Mouse (Mus musculus): Measurements from ENCODE around the gene Apol7a. TPM values are rescaled to one million over a fixed set of nuclear protein-coding genes. Genes with fewer than 3 reads are reported as not detected.
"Not testable (repeated sequence)": the region's sequence is repeated elsewhere in the genome, so short reads cannot be mapped to it uniquely, and the experiment has no call there.

Gene Apol7a
- under 1 TPM; 0.39 to 0.50 TPM for total RNA-seq (2021)

DNA sequence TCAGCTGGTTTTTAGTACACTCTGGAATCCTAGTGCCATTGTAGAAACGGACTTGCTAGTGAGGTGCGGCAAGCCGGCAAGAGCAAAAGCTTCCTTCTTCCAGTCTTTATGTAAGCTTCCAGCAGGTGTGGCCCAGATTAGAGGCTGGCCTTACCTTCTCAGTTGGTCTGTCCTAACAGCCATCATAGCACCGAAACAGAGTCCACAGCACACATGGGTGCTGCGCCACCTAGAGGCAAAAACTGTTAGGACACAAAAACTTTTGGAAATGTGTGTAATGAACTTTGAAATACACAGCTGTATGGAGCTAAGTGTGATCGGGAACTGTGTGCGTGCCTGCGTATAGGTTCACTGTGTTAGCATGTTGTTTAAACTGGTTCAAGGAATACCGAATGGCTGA lies at the start of gene Apol7a:
Gene Apol7a, minus strand, starts transcription at position 84 of the 400 bp plus-strand sequence.
- DNase-seq (ENCODE audit: low spot score in 2 of 2); intact Hi-C loops (cut with DNase I): not testable (repeated sequence)

DNA sequence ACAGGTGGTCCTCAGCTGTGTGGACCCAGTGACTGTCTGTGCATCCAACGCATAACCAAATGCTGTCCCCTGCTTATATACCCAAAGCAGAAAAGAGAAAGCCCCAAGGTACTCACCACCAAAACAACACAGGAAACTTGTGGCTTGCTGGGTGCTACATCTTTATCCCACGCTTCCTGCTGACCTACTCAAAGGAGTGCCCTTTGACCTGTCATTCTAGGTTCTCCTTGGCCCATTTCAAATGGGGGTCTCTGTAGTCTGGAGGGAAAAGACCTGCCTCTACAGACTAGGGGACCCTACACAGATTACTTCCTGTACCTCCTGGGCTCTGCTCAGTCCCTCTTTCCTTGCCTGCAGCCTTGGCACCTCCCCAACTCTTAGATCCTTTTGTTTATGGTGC lies 48.5 kb upstream of the Apol7a start, which contains the start of gene Apol7b:
Gene Apol7b, minus strand, starts transcription at position 101 of the 400 bp plus-strand sequence.
- DNase-seq (ENCODE audit: low spot score in 2 of 2); intact Hi-C loops (cut with DNase I): not testable (repeated sequence)

DNA sequence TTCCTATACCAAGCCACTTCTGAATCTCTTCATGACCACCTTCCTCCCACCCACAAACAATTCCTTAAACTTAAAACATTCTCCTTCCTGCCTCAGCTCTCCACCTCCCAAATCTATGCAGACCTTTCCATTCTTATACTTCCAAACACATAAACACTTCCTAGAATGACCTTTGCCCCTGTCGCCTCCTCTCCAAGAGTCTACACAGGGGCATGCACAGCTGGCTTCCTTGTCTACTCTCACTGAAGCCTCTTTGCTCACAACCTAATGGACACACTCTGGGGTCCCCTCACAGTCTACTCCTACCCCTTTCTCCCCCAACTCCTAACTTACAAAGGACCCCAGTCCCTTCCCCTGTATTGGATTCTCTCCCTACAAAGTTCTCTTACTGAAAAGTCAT lies 46.8 kb upstream of the Apol7a start:
- intact Hi-C loops (cut with DNase I); DNase-seq (ENCODE audit: low spot score in 2 of 2): not testable (repeated sequence)

DNA sequence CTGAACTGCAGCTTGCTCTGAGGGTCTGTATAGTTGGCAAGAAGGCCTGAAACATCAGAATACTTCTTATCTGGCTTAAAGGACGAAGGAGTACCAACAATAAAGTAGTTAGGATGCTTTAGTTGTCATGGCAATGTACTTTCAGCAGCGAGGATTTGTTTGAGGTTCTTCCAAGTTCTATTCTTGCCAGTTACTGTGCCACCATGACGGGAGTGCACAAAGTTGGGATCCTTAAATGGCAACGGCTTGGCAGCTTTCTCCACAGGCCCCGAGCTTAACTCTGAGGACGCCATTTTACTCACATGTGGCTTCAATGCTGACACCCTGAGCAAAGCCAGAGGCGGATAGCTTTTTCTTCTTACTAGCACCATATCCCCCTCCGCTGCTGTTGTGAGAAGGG lies 45.8 kb upstream of the Apol7a start:
- intact Hi-C loops (cut with DNase I): not testable (repeated sequence)
- DNase-seq (ENCODE audit: low spot score in 2 of 2): peak; percentile 29 to 59

DNA sequence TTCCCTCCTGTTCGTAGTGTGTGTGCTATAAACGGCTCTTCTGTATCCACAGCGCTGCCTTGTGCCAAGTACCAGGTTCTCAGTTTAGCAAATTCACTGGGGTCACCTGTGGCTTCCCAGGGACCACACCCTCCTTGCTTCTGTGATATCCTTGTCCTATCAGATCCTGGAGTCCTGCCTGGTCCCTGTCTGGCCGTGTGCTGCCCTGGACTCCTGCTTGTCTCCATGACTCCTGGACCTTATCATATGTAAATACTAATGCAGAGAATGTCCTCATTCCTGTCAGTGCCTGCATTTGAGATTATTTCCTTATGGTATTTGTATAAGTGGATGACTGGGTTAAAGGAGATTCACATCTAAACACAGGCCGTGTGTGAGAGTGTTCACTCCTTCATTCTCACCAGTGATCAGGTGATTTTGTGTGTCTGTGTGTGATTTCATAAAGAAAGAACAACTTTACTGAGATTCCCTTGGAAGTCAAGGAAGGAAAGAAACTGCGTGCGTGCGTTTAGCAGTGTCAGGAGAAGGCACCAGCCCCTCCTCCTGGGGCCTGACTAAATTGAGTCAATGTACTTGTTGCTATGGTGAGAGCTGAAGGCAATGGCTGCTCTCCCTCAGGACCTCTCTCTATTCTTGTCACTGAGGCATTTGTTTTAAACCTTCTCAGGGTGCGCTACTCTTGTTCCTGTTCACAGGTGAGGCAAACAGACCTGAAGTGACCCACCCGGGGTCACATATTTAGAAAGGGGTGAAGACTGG lies 30.0 kb upstream of the Apol7a start:
- intact Hi-C loops (cut with DNase I): loop anchor here (10.0 kb wide), 1 partner anchor 286 kb away; no protein-coding TSS in a partner anchor
- not testable (repeated sequence) for DNase-seq (ENCODE audit: low spot score in 2 of 2)

DNA sequence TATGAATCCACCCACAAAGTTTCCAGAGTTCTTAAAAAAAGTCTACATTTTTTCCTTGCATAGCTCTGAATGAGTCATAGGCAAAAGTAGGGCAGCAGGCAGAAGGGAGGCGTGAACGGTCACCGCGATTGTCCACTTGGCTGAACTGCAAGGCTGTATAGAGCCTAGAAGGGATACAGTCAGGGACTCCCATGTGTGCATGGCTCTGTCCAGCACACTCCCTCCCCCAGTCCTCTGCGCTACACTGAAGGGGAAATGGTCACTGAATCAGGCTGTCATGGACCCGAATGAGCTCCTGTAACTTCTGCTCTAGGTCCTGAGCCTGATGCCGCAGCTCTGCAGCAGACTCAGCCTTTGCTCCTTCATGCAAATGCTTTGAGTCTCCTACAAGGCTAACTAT lies 24.0 kb upstream of the Apol7a start:
- DNase-seq (ENCODE audit: low spot score in 2 of 2): not testable (repeated sequence)
- intact Hi-C loops (cut with DNase I): loop anchor here (10.0 kb wide), 1 partner anchor 292 kb away; no protein-coding TSS in a partner anchor

DNA sequence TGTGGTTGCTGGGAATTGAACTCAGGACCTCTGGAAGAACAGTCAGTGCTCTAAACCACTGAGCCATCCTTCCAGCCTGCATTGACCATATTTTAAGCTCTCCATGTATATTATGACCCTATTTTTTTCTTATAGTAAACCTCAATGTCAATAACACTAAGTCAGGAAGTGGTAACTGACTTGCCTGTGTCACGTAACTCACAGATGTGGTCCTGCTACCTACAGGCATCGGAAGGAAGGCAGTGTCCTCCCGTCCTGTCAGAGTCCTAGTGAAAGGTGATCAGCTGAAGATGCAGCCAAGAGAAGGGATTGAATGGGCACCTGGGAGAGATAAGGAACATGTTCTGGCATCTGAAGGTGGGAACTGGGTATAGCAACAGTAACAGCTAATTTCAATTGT lies 20.7 kb upstream of the Apol7a start:
- intact Hi-C loops (cut with DNase I): loop anchor here (10.0 kb wide), 1 partner anchor 295 kb away; no protein-coding TSS in a partner anchor
- not testable (repeated sequence) for DNase-seq (ENCODE audit: low spot score in 2 of 2)

DNA sequence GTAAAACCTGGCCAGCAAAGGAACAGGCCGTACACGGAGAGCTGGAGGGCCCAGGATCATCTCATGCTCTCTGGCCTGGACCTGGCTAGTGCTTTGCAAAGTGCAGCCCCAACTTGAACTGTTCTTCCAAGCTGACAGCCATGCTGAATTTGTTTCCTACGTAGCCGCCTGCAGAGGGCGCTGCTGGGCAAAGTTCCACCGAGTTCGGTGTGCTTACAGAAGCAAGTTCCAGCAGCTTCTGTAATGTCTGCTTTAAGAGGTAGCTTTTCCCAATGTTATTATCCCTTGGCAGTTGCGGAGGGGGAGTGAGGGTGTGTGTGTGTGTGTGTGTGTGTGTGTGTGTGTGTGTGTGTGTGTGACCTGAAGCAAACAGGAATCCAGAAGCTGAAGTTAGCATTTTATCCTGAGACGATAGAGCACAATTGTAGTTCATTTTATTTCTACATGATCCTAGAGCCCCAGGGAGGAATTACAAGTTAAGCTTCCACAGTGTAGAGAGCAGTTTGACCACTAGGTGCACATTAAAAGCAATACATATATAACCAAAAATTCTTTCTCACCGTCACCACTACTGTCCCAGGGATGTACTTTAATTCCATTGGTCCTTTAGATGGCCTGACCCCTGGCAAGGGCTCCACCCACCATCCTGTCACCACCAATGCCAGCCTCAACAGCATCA lies 17.9 kb upstream of the Apol7a start:
- intact Hi-C loops (cut with DNase I); DNase-seq (ENCODE audit: low spot score in 2 of 2): not testable (repeated sequence)

DNA sequence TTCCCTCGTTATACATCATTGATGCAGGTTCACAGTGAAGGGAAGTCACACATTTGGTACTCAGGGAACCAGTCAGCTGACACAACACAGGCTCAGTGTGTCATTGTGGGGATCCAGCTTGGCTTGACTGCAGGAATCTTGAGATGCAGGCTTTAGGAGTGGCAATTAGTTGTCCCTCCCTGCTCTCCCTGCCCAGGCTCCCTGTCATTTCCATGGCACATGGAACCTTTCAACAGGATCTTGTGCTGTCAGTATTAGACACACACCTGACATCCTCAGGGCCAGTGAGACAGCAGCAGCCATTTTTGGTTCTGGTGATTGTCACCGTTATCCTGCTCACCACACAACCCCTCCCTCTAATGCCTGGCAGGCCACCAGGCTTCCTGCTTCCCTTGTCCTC lies 16.7 kb upstream of the Apol7a start:
- DNase-seq (ENCODE audit: low spot score in 2 of 2); intact Hi-C loops (cut with DNase I): not testable (repeated sequence)

DNA sequence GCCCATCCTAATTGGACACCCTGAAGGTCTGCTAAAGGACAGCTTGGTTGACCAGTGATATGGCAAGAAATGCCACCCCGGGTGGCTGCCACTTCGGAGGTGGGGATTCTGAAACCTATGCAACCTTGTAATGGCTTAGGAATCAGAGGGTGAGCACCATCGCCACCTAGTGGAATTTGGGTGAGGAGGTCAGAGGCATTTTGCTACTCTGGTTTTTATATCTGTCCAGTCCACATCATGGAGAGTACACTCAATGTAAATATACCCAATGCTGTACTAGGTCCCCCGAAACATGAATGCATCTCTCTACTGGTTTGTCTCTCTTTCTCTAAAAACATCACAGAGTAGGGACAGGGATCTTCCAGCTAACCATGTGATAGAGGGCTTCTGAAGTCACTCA lies 13.8 kb upstream of the Apol7a start:
- intact Hi-C loops (cut with DNase I); DNase-seq (ENCODE audit: low spot score in 2 of 2): not testable (repeated sequence)

DNA sequence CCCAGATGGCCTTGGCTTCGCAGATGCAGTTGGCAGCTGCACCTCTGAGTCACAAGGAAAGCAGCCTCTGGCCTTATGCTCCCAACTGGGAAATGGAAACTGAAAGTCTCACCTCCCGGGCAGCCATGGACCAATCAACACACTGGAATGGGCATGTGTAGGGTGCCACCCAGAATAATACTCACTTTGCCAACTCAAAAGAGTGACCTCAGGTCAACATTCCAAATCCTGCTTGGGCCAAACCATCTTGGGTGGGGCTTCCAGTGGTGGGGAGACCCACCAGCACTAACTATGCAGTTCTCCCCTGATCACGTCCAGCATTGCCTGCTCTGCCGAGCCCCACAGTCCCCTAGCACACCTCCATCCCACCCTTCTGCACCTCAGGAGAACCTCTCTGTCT lies 12.1 kb upstream of the Apol7a start, which contains the start of gene Apol9a:
Gene Apol9a, minus strand, starts transcription at position 101 of the 400 bp plus-strand sequence.
- DNase-seq (ENCODE audit: low spot score in 2 of 2); intact Hi-C loops (cut with DNase I): not testable (repeated sequence)

DNA sequence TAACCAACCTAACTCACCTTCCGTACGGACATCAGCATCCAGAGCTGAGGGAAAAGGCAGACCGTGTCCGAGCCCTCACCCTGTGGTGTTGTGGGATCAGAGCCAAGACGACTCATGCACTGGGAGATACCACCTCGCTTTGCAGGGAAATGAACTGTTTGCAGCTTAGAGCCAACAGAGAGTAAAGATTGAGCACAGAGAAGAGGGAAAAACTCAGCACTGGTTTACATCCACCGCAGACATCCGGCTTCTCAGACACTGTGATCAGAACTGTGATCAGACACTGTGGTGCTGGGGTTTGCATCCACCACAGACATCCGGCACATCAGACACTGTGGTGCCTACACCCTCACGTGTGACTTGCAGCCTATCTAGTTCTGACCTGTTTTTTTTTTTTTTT lies 7.5 kb upstream of the Apol7a start:
- DNase-seq (ENCODE audit: low spot score in 2 of 2): not testable (repeated sequence)
- intact Hi-C loops (cut with DNase I): loop anchor here (5.0 kb wide), 1 partner anchor 326 kb away; no protein-coding TSS in a partner anchor

DNA sequence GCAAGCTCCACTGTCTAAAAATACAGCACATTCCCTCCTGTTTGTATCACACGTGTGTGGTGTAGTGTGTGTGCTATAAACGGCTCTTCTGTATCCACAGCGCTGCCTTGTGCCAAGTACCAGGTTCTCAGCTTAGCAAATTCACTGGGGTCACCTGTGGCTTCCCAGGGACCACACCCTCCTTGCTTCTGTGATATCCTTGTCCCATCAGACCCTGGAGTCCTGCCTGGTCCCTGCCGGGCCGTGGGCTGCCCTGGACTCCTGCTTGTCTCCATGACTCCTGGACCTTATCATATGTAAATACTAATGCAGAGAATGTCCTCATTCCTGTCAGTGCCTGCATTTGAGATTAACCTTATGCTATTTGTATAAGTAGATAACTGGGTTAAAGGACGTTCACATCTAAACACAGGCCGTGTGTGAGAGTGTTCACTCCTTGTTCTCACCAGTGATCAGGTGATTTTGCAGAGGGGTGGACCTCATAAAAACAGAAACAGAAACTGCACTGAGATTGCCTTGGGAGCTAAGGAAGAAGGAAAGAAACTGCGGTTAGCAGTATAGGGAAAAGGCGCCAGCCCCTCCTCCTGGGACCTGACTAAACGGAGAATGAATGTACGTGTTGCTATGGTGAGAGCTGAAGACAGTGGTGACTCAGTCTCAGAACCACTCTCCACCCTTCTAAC lies 1.3 kb downstream of the Apol7a start:
- peak in 1 of 2 experiments; percentile 18 for DNase-seq (ENCODE audit: low spot score in 2 of 2)
- intact Hi-C loops (cut with DNase I): not testable (repeated sequence)

DNA sequence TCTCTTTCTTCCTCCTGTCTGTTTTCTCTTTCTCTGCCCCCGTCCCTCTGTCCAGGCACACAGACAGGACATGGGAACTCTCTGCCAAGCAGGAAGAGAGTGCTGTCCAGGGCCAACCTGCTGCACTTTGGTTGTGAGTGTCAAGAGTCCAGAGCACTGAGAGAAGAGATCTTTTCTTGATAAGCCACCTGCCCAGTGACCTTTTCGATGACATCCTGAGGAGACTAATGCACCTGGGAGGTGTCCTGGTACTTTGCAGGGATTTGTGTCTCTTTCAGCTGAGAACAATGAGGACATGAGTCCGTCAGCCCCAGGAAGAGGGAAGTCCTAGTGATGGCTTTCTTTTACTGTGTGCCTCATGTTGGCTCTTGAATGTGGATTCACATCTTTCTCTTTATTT lies 5.1 kb downstream of the Apol7a start:
- intact Hi-C loops (cut with DNase I); DNase-seq (ENCODE audit: low spot score in 2 of 2): not testable (repeated sequence)

DNA sequence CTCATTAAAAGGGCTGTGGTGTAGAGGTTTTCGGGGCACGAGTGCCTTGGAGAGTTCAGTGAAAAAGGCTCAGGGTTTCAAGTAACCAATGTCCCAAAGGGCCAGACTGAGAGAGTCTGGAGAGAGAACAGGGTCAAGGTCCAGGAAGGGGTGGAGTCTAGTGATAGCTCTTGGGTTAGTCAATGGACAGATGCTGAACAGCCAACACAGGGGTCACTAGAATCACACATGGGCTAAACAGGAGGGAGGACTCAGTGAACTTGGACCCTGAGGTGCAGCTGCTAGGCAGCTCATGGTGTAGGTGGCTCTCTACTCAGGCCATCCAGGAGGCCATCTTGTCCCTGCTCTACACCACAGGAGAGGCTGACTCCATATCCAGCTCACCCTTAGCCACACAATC lies 11.4 kb downstream of the Apol7a start:
- intact Hi-C loops (cut with DNase I): no loop called here

DNA sequence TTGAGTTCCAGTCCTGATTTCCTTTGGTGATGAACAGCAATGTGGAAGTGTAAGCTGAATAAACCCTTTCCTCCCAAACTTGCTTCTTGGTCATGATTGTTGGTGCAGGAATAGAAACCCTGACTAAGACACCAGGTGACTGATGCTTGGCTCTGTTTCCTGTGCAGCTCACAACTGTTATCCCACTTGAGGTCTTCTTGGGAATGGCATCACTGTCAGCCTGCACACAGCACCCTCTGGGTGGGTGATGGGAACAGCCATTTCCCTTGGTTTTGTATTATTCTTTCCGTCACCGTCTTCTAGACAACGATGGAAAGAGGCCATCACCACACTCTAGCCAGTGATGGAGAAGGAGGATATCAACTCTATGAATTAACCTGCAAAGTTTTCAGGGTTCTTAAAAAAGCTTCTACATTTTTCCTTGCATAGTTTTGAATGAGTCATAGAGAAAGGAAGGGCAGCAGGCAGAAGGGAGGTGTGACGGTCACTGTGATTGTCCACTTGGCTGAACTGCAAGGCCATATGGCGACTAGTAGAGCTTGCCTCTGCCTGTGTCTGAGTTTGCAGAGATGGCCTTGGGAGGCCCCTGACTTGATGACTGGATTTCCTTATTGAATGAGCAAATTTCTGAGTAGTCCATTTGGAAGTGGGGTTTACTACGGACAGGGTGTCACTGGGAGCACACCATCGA lies 14.4 kb downstream of the Apol7a start:
- intact Hi-C loops (cut with DNase I): no loop called here
- DNase-seq (ENCODE audit: low spot score in 2 of 2): no peak

More for the DNA sequence above, 11.4 kb downstream of the Apol7a start:
- no peak for DNase-seq (ENCODE audit: low spot score in 2 of 2)

DNA sequence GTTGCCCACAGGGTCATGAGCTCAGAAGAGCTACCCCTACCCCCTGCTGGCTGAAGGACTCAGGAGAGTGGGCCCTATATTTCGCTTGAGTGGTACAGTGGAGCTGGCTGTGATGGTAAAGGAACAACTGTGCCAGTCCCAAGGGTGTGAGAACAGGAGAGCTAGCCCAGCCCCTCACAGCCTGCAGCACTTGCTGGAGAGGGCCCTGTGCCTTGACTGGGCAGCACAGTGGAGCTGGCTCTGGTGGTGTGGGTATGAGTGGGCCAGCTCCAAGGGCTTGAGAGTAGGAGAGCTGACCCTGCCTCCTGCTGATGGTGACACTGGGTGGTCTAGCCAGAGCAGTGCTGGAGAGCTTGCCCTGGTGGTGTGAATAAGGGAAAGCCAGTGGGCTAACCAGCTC lies 16.0 kb downstream of the Apol7a start:
- intact Hi-C loops (cut with DNase I): no loop called here
- DNase-seq (ENCODE audit: low spot score in 2 of 2): no peak

DNA sequence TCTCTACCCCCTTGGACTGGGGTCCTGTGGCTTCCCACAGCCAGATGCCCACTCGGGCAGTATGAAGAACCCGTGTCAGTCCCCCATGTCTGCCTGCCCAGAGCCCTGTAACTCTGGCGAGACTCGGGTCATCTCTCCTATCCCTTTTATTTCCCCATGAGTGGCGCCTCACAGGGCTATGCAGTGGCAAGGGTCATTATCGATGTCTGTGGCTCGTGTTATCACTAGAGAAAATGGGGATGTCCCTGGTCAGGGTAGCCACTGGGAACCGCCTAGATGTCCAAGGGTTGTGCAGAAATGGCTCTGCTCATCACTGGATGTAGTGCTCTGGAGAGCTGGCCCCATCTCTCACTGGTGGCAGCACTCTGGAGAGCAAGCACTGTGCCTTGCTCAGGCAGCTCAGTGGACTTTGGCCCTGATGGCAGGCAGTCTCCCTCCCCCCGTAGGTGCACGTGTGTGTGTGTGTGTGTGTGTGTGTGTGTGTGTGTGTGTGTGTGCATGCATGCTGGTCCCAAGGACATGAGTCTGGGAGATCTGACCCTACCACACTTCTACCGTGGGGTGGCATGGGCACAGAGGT lies 16.5 kb downstream of the Apol7a start:
- intact Hi-C loops (cut with DNase I): no loop called here
- DNase-seq (ENCODE audit: low spot score in 2 of 2): no peak

DNA sequence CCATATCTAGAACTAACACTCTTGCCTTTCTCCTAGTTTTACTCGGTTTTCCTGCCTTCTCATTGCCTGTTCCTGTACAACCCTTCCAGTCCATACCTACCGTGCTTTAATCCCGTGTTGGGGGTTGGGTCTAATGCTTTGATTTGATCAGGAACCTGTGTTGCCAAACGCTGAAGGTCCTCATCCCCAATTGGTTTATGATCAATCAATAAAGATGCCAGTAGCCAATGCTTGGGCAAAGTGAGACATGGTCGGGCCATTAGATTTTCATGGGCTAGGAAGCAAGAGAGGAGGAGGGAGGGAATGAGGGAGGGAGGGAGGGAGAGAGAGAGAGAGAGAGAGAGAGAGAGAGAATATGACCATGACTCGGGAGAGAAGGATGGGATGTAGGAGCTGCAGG lies 17.4 kb downstream of the Apol7a start:
- DNase-seq (ENCODE audit: low spot score in 2 of 2): no peak
- intact Hi-C loops (cut with DNase I): no loop called here

Data from left cerebral cortex, postnatal 36 days (tissue).